Mouse (Mus musculus) intestine, postnatal 0 days (tissue): ENCODE data around the gene Secisbp2l. TPM values are rescaled to one million over a fixed set of nuclear protein-coding genes. Genes with fewer than 3 reads are reported as not detected.

Source experiments
- ATAC-seq: fragments of 200-750 bp; cut with Nextera tagmentation; 2 replicates; pipeline ENCODE4 v1.8.0; 2017; ENCODE audit warnings: mild to moderate bottlenecking, moderate TSS enrichment, moderate library complexity
- H3K27ac ChIP-seq: fragments of 300-500 bp; sonication (generic); 2 replicates; pipeline ENCODE4 v1.5.1; 2014; ENCODE audit warnings: mild to moderate bottlenecking, low read depth, low read length, moderate library complexity
- H3K27me3 ChIP-seq: fragments of 300-500 bp; sonication (generic); replicated peaks from 2 replicates; pipeline ENCODE4 v1.6.1; 2014; ENCODE audit warnings: low read length, mixed read lengths; ENCODE audit not compliant: control insufficient read depth, insufficient read depth
- H3K36me3 ChIP-seq: fragments of 300-500 bp; sonication (generic); 2 replicates; pipeline ENCODE4 v1.6.1; 2014; ENCODE audit warnings: mild to moderate bottlenecking, moderate library complexity; ENCODE audit not compliant: control insufficient read depth, insufficient read depth
- H3K4me1 ChIP-seq: fragments of 300-500 bp; sonication (generic); replicated peaks from 2 replicates; pipeline ENCODE4 v1.6.1; 2014; ENCODE audit warnings: antibody characterized with exemption, low read length, mixed read lengths; ENCODE audit not compliant: control insufficient read depth, insufficient read depth
- H3K4me2 ChIP-seq: fragments of 300-500 bp; sonication (generic); replicated peaks from 2 replicates; pipeline ENCODE4 v1.6.1; 2014; ENCODE audit warnings: low read depth, mild to moderate bottlenecking, moderate library complexity
- H3K4me3 ChIP-seq: fragments of 300-500 bp; sonication (generic); 2 replicates; pipeline ENCODE4 v1.5.1; 2014; ENCODE audit warnings: low read depth, low read length
- H3K9ac ChIP-seq: fragments of 300-500 bp; sonication (generic); 2 replicates; pipeline ENCODE4 v1.6.1; 2014; ENCODE audit warnings: mild to moderate bottlenecking, low read depth, low read length
- H3K9me3 ChIP-seq: fragments of 300-500 bp; sonication (generic); 2 replicates; pipeline ENCODE4 v1.6.1; 2016; ENCODE audit warnings: mixed run types; ENCODE audit not compliant: control insufficient read depth
- CTCF ChIP-seq: sonication (generic); IDR thresholded peaks from 2 replicates; pipeline ENCODE4 v1.5.1; 2016; ENCODE audit warnings: low read depth, mild to moderate bottlenecking, control low read depth, antibody characterized with exemption, moderate library complexity
- WGBS: fragments of 180-500 bp; shearing (Covaris S2); extraction: QIAGEN DNeasy Blood & Tissue Kit; methylation state at CpG from one replicate; pipeline ENCODE4 v1.1.7; 2014; 5-methylcytosine and 5-hydroxymethylcytosine counted together
- polyA plus RNA-seq: library from polyadenylated mRNA; unstranded; fragments of >200 nt; fragmentation: Nextera tagmentation; extraction: Ambion mirVana; gene quantifications from 2 replicates; pipeline ENCODE4 v1.2.1, GENCODE M21; 2015

Gene Secisbp2l
- polyA plus RNA-seq, result 14.4 and 16.7 TPM in 2 replicates

- ATAC-seq, result peak; percentile 95
- peak within 1 kb of the TSS; percentile 95 for H3K27ac ChIP-seq
- no peaks in the 10 kb centered on the region for H3K4me1 ChIP-seq
- no peak for TF ChIP-seq CTCF
- no peaks in the 10 kb centered on the region for H3K27me3 ChIP-seq
- H3K9ac ChIP-seq, result peak within 1 kb of the TSS; percentile 96
- H3K4me2 ChIP-seq, result peak within 1 kb of the TSS; percentile 69
- no peaks in the 10 kb centered on the region for H3K36me3 ChIP-seq
- under 1% methylated on average over 27 of the region's 28 CpGs for WGBS
- H3K4me3 ChIP-seq, result peak within 1 kb of the TSS; percentile 94
- no peaks in the 10 kb centered on the region for H3K9me3 ChIP-seq
Observed at GRCm38 (mm10) chr2:125782719-125783109, at the start of gene Secisbp2l. Gene Secisbp2l (minus strand): TSS chr2:125782870.

- H3K36me3 ChIP-seq, result peaks cover 28% of the 10 kb centered on the region
- no peaks in the 10 kb centered on the region for H3K27me3 ChIP-seq
- 95% methylated on average over 2 of the region's 2 CpGs for WGBS
- TF ChIP-seq CTCF, result no peak
- no peaks in the 10 kb centered on the region for H3K9me3 ChIP-seq
- H3K4me1 ChIP-seq, result no peaks in the 10 kb centered on the region
- no peak overlapping the region; the same call in 1 of the 2 replicates for H3K27ac ChIP-seq
- no peak overlapping the region for H3K4me2 ChIP-seq
- no peak overlapping the region for H3K4me3 ChIP-seq
- ATAC-seq, result no peak
- no peak overlapping the region for H3K9ac ChIP-seq
Observed at GRCm38 (mm10) chr2:125829924-125830323, 47.3 kb upstream of the Secisbp2l start.

- H3K4me2 ChIP-seq, result no peak overlapping the region
- peaks cover 25% of the 10 kb centered on the region for H3K36me3 ChIP-seq
- ATAC-seq, result no peak
- H3K4me3 ChIP-seq, result no peak overlapping the region
- no peak overlapping the region for H3K27ac ChIP-seq
- H3K27me3 ChIP-seq, result no peaks in the 10 kb centered on the region
- H3K4me1 ChIP-seq, result no peaks in the 10 kb centered on the region
- TF ChIP-seq CTCF, result no peak
- no peak overlapping the region for H3K9ac ChIP-seq
- no peaks in the 10 kb centered on the region for H3K9me3 ChIP-seq
- 84% methylated on average over 4 of the region's 4 CpGs for whole genome bisulfite sequencing
Observed at GRCm38 (mm10) chr2:125827898-125828297, 45.2 kb upstream of the Secisbp2l start.

- TF ChIP-seq CTCF, result no peak
- no peaks in the 10 kb centered on the region for H3K27me3 ChIP-seq
- H3K36me3 ChIP-seq, result peaks cover 11% of the 10 kb centered on the region; the same call in 1 of the 2 replicates
- no peak overlapping the region for H3K9ac ChIP-seq
- H3K9me3 ChIP-seq, result no peaks in the 10 kb centered on the region
- WGBS, result 79% methylated on average over 4 of the region's 4 CpGs
- ATAC-seq, result no peak
- no peak overlapping the region for H3K27ac ChIP-seq
- no peak overlapping the region for H3K4me3 ChIP-seq
- no peaks in the 10 kb centered on the region for H3K4me1 ChIP-seq
- no peak overlapping the region for H3K4me2 ChIP-seq
Observed at GRCm38 (mm10) chr2:125826201-125826600, 43.5 kb upstream of the Secisbp2l start.

- H3K9me3 ChIP-seq, result no peaks in the 10 kb centered on the region
- H3K9ac ChIP-seq, result no peak overlapping the region
- ATAC-seq, result no peak
- no peak overlapping the region for H3K4me2 ChIP-seq
- no peaks in the 10 kb centered on the region for H3K36me3 ChIP-seq
- no peaks in the 10 kb centered on the region for H3K4me1 ChIP-seq
- no peak overlapping the region for H3K27ac ChIP-seq
- WGBS, result 82% methylated on average over 4 of the region's 4 CpGs
- H3K4me3 ChIP-seq, result no peak overlapping the region
- H3K27me3 ChIP-seq, result no peaks in the 10 kb centered on the region
- TF ChIP-seq CTCF, result no peak
Observed at GRCm38 (mm10) chr2:125820397-125820796, 37.7 kb upstream of the Secisbp2l start.

- TF ChIP-seq CTCF, result no peak
- Histone ChIP-seq H3K9me3 (no peaks in the 10 kb centered on the region), H3K27me3 (no peaks in the 10 kb centered on the region), H3K4me3 (no peak overlapping the region), H3K4me1 (no peaks in the 10 kb centered on the region), H3K9ac (no peak overlapping the region), H3K36me3 (no peaks in the 10 kb centered on the region), H3K4me2 (no peak overlapping the region), H3K27ac (no peak overlapping the region)
- ATAC-seq, result no peak
- 53% methylated on average over 9 of the region's 9 CpGs for WGBS
Observed at GRCm38 (mm10) chr2:125813972-125814595, 31.4 kb upstream of the Secisbp2l start.
